Mouse (Mus musculus): ENCODE measurements around the gene Gm20696.

GRCm38 (mm10) chr6:99431941-99432340 lies 234.7 kb downstream of the Gm20696 start:
- no peak for TF ChIP-seq POLR2A (IDR thresholded peaks at IDR 0.05; ENCODE audit: low read depth, low read length)
- no peak for TF ChIP-seq CTCF (IDR thresholded peaks at IDR 0.05; ENCODE audit: extremely low read depth, insufficient read depth, insufficient read length, insufficient replicate concordance)
